Mouse (Mus musculus) olfactory bulb, adult 2 months (tissue): ENCODE data around the gene Otud3.

Experiments used
- CTCF ChIP-seq: fragments of 200-500 bp; IDR thresholded peaks from 2 replicates; pipeline ENCODE4 v1.5.1; 2012; ENCODE audit warnings: low read depth, mild to moderate bottlenecking, low read length, moderate library complexity; ENCODE audit not compliant: insufficient read depth
- POLR2A ChIP-seq: fragments of 200-500 bp; IDR thresholded peaks from 2 replicates; pipeline ENCODE4 v1.6.1; 2012; ENCODE audit warnings: mild to moderate bottlenecking, low read depth, low read length, moderate library complexity; ENCODE audit not compliant: insufficient read depth

GRCm38 (mm10) chr4:138959120-138959519 lies 45.4 kb upstream of the Otud3 start:
- TF ChIP-seq POLR2A: no peak
- TF ChIP-seq CTCF: no peak
